Mouse (Mus musculus) layer of hippocampus, postnatal 10 days (tissue): Measurements from ENCODE around the gene Fam205a4. TPM values are rescaled to one million over a fixed set of nuclear protein-coding genes. Genes with fewer than 3 reads are reported as not detected.
"Not testable (repeated sequence)": the region's sequence is repeated elsewhere in the genome, so short reads cannot be mapped to it uniquely, and the experiment has no call there.

Source experiments
- DNase-seq, 2 experiments: peaks; one replicate each; pipeline ENCODE4 v3.0.0; 2021; ENCODE audit warnings: low spot score in 2 of 2
- long read RNA-seq: library from polyadenylated mRNA; stranded (forward); transcript quantifications from one replicate; pipeline ENCODE4 v2.0.0, GENCODE M21; 2023
- total RNA-seq, 2 experiments: library from RNA; stranded (reverse); gene quantifications; 2 replicates each; pipeline ENCODE4 v1.2.3; 2021

The Fam205a4 gene
- 1 to 10 TPM; 1.9 to 2.3 TPM for total RNA-seq
- long read RNA-seq, result 0 reads

GRCm38 (mm10) chr4:41965758-41966157 lies at the start of gene Fam205a4:
TSS of gene Fam205a4 (plus strand) at chr4:41966058.
- not testable (repeated sequence) for DNase-seq

- DNase-seq, result not testable (repeated sequence)
Observed at GRCm38 (mm10) chr4:41941272-41941671, 24.6 kb upstream of the Fam205a4 start, which contains the start of gene Gm20878. TSS of gene Gm20878 (plus strand) at chr4:41941572.

Other genes with a start within 250 kb of the Fam205a4 start
- gene Dctn3, start 242.9 kb upstream of the Fam205a4 start, total RNA-seq, result 100 to 1,000 TPM; 142 to 158 TPM
- not detected for gene Arid3c, start 234.9 kb upstream of the Fam205a4 start, total RNA-seq
- 10 to 100 TPM; 49.0 to 51.1 TPM for gene Galt, start 210.8 kb upstream of the Fam205a4 start, total RNA-seq
- gene Sigmar1, start 209.9 kb upstream of the Fam205a4 start, total RNA-seq, result 10 to 100 TPM; 41.0 to 49.1 TPM
- gene Ccl27a, start 191.8 kb upstream of the Fam205a4 start, total RNA-seq, result 100 to 1,000 TPM; 141 to 191 TPM
- gene Gm21541, start 62.4 kb upstream of the Fam205a4 start, total RNA-seq, result not detected
- 10 to 100 TPM; 22.5 to 24.9 TPM for gene Gm20878, start 24.5 kb upstream of the Fam205a4 start, total RNA-seq
- 1 to 10 TPM; 2.6 to 7.1 TPM for gene Gm21093, start 68.7 kb downstream of the Fam205a4 start, total RNA-seq
- not detected for gene Gm3893, start 125.1 kb downstream of the Fam205a4 start, total RNA-seq
- gene Gm13304, start 148.8 kb downstream of the Fam205a4 start, total RNA-seq, result 10 to 100 TPM; 13.7 to 13.9 TPM
- gene Gm13306, start 187.4 kb downstream of the Fam205a4 start, total RNA-seq, result 10 to 100 TPM in 1 of 2 experiments, 1 to 10 TPM in 1; 8.8 to 16.0 TPM
- gene Gm13305, start 202.5 kb downstream of the Fam205a4 start, total RNA-seq, result 1 to 10 TPM; 1.1 to 2.9 TPM